ENCODE assay signal across 29 mouse cellular contexts in genomic region chr4:62411606-62412005, GRCm38 (mm10). TPM values are rescaled to one million over a fixed set of nuclear protein-coding genes. Genes with fewer than 3 reads are reported as not detected.
DNase-seq lines count a peak whose midpoint lies in the region; ATAC-seq lines count a peak whose summit lies in the region.
"Had no signal": no experiment of that assay in that cellular context is flagged by ENCODE, and none has a peak within 500 bp of the region (broad histone marks: within the 10 kb centered on the region; RNA-seq: fewer than 3 reads in every experiment).

No protein-coding gene starts in this region.

- peaks cover 54% of the 10 kb centered on the region for H3K4me1 ChIP-seq in megakaryocyte, embryonic 14.5 days

- no peak for ATAC-seq in megakaryocyte, adult 5-6 weeks (ENCODE audit: poor library complexity, severe bottlenecking)
- ATAC-seq: forebrain, embryonic 14.5 days; forebrain, postnatal 0 days; hindbrain, embryonic 16.5 days; intestine, embryonic 15.5 days had no signal

- H3K36me3 ChIP-seq in megakaryocyte, embryonic 14.5 days (replicated peaks; ENCODE audit: low read length), result peaks cover 58% of the 10 kb centered on the region

- peak overlapping the region; percentile 2 for H3K4me3 ChIP-seq in megakaryocyte, embryonic 14.5 days (replicated peaks)
- H3K4me3 ChIP-seq: embryonic facial prominence, embryonic 12.5 days; embryonic facial prominence, embryonic 15.5 days; gastrocnemius, adult 2 months; heart, embryonic 12.5 days; heart, embryonic 15.5 days; hindbrain, embryonic 10.5 days; hindbrain, embryonic 13.5 days; intestine, embryonic 15.5 days had no signal

- DNase-seq in adrenal gland, adult (ENCODE audit: inconsistent age in 2 of 2, low spot score in 1 of 2), result peak; percentile 84 to 92
- DNase-seq in adrenal gland, postnatal 4 days (ENCODE audit: low spot score in 2 of 2), result no peak
- DNase-seq in adrenal gland, postnatal 10 days, result peak; percentile 62
- DNase-seq in adrenal gland, postnatal 36 days, result peak; percentile 75 to 81
- no peak for DNase-seq in spleen, postnatal 36 days (ENCODE audit: low spot score in 2 of 2)
- DNase-seq in spleen, postnatal 4 days (ENCODE audit: low spot score in 2 of 2), result no peak
- DNase-seq: B cell, adult 2 months; cerebellum, adult 18-20 months; cerebellum, adult 9-10 months; cerebellum, postnatal 14 days; forebrain, postnatal 0 days; gastrocnemius, adult 2 months; gastrocnemius, postnatal 14 days; heart, adult 18-20 months; heart, postnatal 10 days; heart, postnatal 36 days had no signal

- H3K9me3 ChIP-seq in megakaryocyte, embryonic 14.5 days, result no peaks in the 10 kb centered on the region
- H3K9me3 ChIP-seq: embryonic facial prominence, embryonic 12.5 days; embryonic facial prominence, embryonic 15.5 days; heart, embryonic 12.5 days; heart, embryonic 15.5 days; hindbrain, embryonic 10.5 days; hindbrain, embryonic 13.5 days; intestine, embryonic 15.5 days had no signal

- H3K27me3 ChIP-seq in megakaryocyte, embryonic 14.5 days (replicated peaks), result no peaks in the 10 kb centered on the region
- H3K27me3 ChIP-seq: embryonic facial prominence, embryonic 12.5 days; embryonic facial prominence, embryonic 15.5 days; heart, embryonic 12.5 days; heart, embryonic 15.5 days; hindbrain, embryonic 13.5 days; intestine, embryonic 15.5 days had no signal

RNA-seq across cellular contexts. Expression of gene Prpf4, which starts 3.0 kb away (rescaled TPM):
- total RNA-seq in adrenal gland, postnatal 4 days (2021), result 10 to 100 TPM; 26.0 to 27.6 TPM
- polyA plus RNA-seq in megakaryocyte, embryonic 14.5 days (2012; ENCODE audit: insufficient read depth, low replicate concordance), result 0.44 and 2.8 TPM in 2 replicates
- 9.3 and 11.2 TPM in 2 replicates for total RNA-seq in megakaryocyte, adult 5-6 weeks (2015)
- total RNA-seq in megakaryocyte, adult 5-6 weeks (2017), result 9.2 and 11.2 TPM in 2 replicates
- 10 to 100 TPM; 19.8 to 21.3 TPM for total RNA-seq in adrenal gland, postnatal 10 days (2021)
- total RNA-seq in adrenal gland, postnatal 36 days (2021), result 10 to 100 TPM; 25.3 to 27.4 TPM

RNA-seq across cellular contexts. Expression of gene Cdc26, which starts 3.2 kb away (rescaled TPM):
- total RNA-seq in adrenal gland, postnatal 4 days (2021), result 100 to 1,000 TPM in 1 of 2 experiments, 10 to 100 TPM in 1; 94.2 to 102 TPM
- polyA plus RNA-seq in megakaryocyte, embryonic 14.5 days (2012; ENCODE audit: insufficient read depth, low replicate concordance), result 1.1 and 25.0 TPM in 2 replicates
- 98.2 and 100 TPM in 2 replicates for total RNA-seq in megakaryocyte, adult 5-6 weeks (2015)
- total RNA-seq in megakaryocyte, adult 5-6 weeks (2017), result 71.7 and 85.0 TPM in 2 replicates
- total RNA-seq in adrenal gland, postnatal 10 days (2021), result 10 to 100 TPM; 60.0 to 70.8 TPM
- 10 to 100 TPM; 61.6 to 78.0 TPM for total RNA-seq in adrenal gland, postnatal 36 days (2021)

RNA-seq across cellular contexts. Expression of gene Rnf183, which starts 23.4 kb away (rescaled TPM):
- total RNA-seq in adrenal gland, postnatal 4 days (2021), result under 1 TPM in 1 of 2 experiments, not detected in 1; 0.42 TPM
- 4.9 and 10.5 TPM in 2 replicates for polyA plus RNA-seq in megakaryocyte, embryonic 14.5 days (2012; ENCODE audit: insufficient read depth, low replicate concordance)
- total RNA-seq in megakaryocyte, adult 5-6 weeks (2015), result not detected in 2 replicates
- not detected in 2 replicates for total RNA-seq in megakaryocyte, adult 5-6 weeks (2017)
- not detected for total RNA-seq in adrenal gland, postnatal 10 days (2021)
- total RNA-seq in adrenal gland, postnatal 36 days (2021), result under 1 TPM in 1 of 2 experiments, not detected in 1; 0.56 TPM
- total RNA-seq: common myeloid progenitor, adult 5-6 weeks; gastrocnemius, adult 2 months; gastrocnemius, postnatal 14 days; heart, adult 18-20 months; heart, postnatal 10 days; heart, postnatal 36 days had no signal
- polyA plus RNA-seq: embryonic facial prominence, embryonic 12.5 days; forebrain, embryonic 11.5 days; forebrain, embryonic 14.5 days; heart, embryonic 12.5 days; heart, embryonic 15.5 days; hindbrain, embryonic 10.5 days; hindbrain, embryonic 13.5 days; intestine, embryonic 15.5 days had no signal

RNA-seq across cellular contexts. Expression of gene Slc31a1, which starts 51.1 kb away (rescaled TPM):
- total RNA-seq in adrenal gland, postnatal 4 days (2021), result 10 to 100 TPM; 79.7 to 82.3 TPM
- 0.58 and 2.0 TPM in 2 replicates for polyA plus RNA-seq in megakaryocyte, embryonic 14.5 days (2012; ENCODE audit: insufficient read depth, low replicate concordance)
- total RNA-seq in megakaryocyte, adult 5-6 weeks (2015), result 23.2 and 26.1 TPM in 2 replicates
- 20.7 and 25.3 TPM in 2 replicates for total RNA-seq in megakaryocyte, adult 5-6 weeks (2017)
- total RNA-seq in adrenal gland, postnatal 10 days (2021), result 10 to 100 TPM; 59.3 to 59.5 TPM
- total RNA-seq in adrenal gland, postnatal 36 days (2021), result 10 to 100 TPM; 45.7 to 48.4 TPM

RNA-seq across cellular contexts. Expression of gene Fkbp15, which starts 51.3 kb away (rescaled TPM):
- total RNA-seq in adrenal gland, postnatal 4 days (2021), result 10 to 100 TPM; 45.1 to 50.9 TPM
- 6.5 and 13.1 TPM in 2 replicates for polyA plus RNA-seq in megakaryocyte, embryonic 14.5 days (2012; ENCODE audit: insufficient read depth, low replicate concordance)
- 46.8 and 47.6 TPM in 2 replicates for total RNA-seq in megakaryocyte, adult 5-6 weeks (2015)
- total RNA-seq in megakaryocyte, adult 5-6 weeks (2017), result 110 and 118 TPM in 2 replicates
- total RNA-seq in adrenal gland, postnatal 10 days (2021), result 10 to 100 TPM; 30.1 to 36.6 TPM
- total RNA-seq in adrenal gland, postnatal 36 days (2021), result 10 to 100 TPM; 31.8 to 36.3 TPM

Comparison
In these comparisons a context has a peak if more than half of its experiments do, and no peak if none do; other contexts are left out.
1. DNase-seq: peak in adrenal gland, adult (2 of 2), adrenal gland, postnatal 10 days (single experiment) and adrenal gland, postnatal 36 days (2 of 2); none in adrenal gland, postnatal 4 days (0 of 2), spleen, postnatal 36 days (0 of 2) and spleen, postnatal 4 days (0 of 2).